Mouse (Mus musculus): ENCODE results near the gene Sox13. TPM values are rescaled to one million over a fixed set of nuclear protein-coding genes. Genes with fewer than 3 reads are reported as not detected.

Gene Sox13
- polyA plus RNA-seq, 1 experiment from 2014 or later = 13.7 TPM

- Histone ChIP-seq H3K9ac (ENCODE audit: low read depth, low read length) (peak overlapping the region; percentile 95), H3K4me2 (ENCODE audit: low read length) (peak overlapping the region; percentile 95), H3K4me3 (replicated peaks; ENCODE audit: low read depth, low read length) (peak overlapping the region; percentile 80), H3K27me3 (ENCODE audit: insufficient read depth, low read length) (no peaks in the 10 kb centered on the region), H3K9me3 (replicated peaks; ENCODE audit: low read length) (no peaks in the 10 kb centered on the region), H3K4me1 (replicated peaks; ENCODE audit: insufficient read depth, low read length) (peaks cover 37% of the 10 kb centered on the region), H3K27ac (peak overlapping the region; percentile 97), H3K36me3 (ENCODE audit: insufficient read depth, low read length) (no peaks in the 10 kb centered on the region)
- no peak for ATAC-seq (replicated peaks; ENCODE audit: low FRiP score, low read depth)
- peak; percentile 52; the same call in 1 of the 2 replicates for TF ChIP-seq CTCF (IDR thresholded peaks at IDR 0.05; ENCODE audit: low read depth)
- 29% methylated on average over 16 of the region's 16 CpGs for WGBS
- peak; percentile 67 for DNase-seq (ENCODE audit: low spot score)
These were observed 2.1 kb downstream of the Sox13 start for GRCm38 (mm10) chr1:133421975-133422570.

GRCm38 (mm10) chr1:133421061-133421460 lies 3.1 kb downstream of the Sox13 start:
- no peak overlapping the region for H3K4me3 ChIP-seq (replicated peaks; ENCODE audit: low read depth, low read length)
- peak overlapping the region; percentile 95 for H3K4me2 ChIP-seq (ENCODE audit: low read length)
- DNase-seq (ENCODE audit: low spot score) (no peak), ATAC-seq (replicated peaks; ENCODE audit: low FRiP score, low read depth) (no peak)
- H3K27ac ChIP-seq = peak overlapping the region; percentile 47; the same call in 1 of the 2 replicates
- no peak overlapping the region for H3K9ac ChIP-seq (ENCODE audit: low read depth, low read length)
- TF ChIP-seq CTCF (IDR thresholded peaks at IDR 0.05; ENCODE audit: low read depth) = no peak
- no peaks in the 10 kb centered on the region for H3K36me3 ChIP-seq (ENCODE audit: insufficient read depth, low read length)
- H3K27me3 ChIP-seq (ENCODE audit: insufficient read depth, low read length) = no peaks in the 10 kb centered on the region
- H3K9me3 ChIP-seq (replicated peaks; ENCODE audit: low read length) = no peaks in the 10 kb centered on the region
- H3K4me1 ChIP-seq (replicated peaks; ENCODE audit: insufficient read depth, low read length) = peaks cover 39% of the 10 kb centered on the region
- WGBS = 50% methylated on average over 2 of the region's 2 CpGs

- no peak overlapping the region for H3K4me3 ChIP-seq (replicated peaks; ENCODE audit: low read depth, low read length)
- peak overlapping the region; percentile 95 for H3K4me2 ChIP-seq (ENCODE audit: low read length)
- ATAC-seq (replicated peaks; ENCODE audit: low FRiP score, low read depth) = no peak
- no peaks in the 10 kb centered on the region for H3K9me3 ChIP-seq (replicated peaks; ENCODE audit: low read length)
- no peak for TF ChIP-seq CTCF (IDR thresholded peaks at IDR 0.05; ENCODE audit: low read depth)
- H3K27ac ChIP-seq = peak overlapping the region; percentile 47
- no peaks in the 10 kb centered on the region for H3K36me3 ChIP-seq (ENCODE audit: insufficient read depth, low read length)
- peaks cover 39% of the 10 kb centered on the region for H3K4me1 ChIP-seq (replicated peaks; ENCODE audit: insufficient read depth, low read length)
- no peaks in the 10 kb centered on the region for H3K27me3 ChIP-seq (ENCODE audit: insufficient read depth, low read length)
- peak; percentile 54 for DNase-seq (ENCODE audit: low spot score)
- WGBS = 30% methylated on average over 3 of the region's 3 CpGs
- no peak overlapping the region for H3K9ac ChIP-seq (ENCODE audit: low read depth, low read length)
These were observed 3.7 kb downstream of the Sox13 start for GRCm38 (mm10) chr1:133420491-133420890.

GRCm38 (mm10) chr1:133419178-133419834 lies 4.9 kb downstream of the Sox13 start:
- Histone ChIP-seq H3K36me3 (ENCODE audit: insufficient read depth, low read length) (no peaks in the 10 kb centered on the region), H3K27ac (peak overlapping the region; percentile 86), H3K9ac (ENCODE audit: low read depth, low read length) (peak overlapping the region; percentile 46; the same call in 1 of the 2 replicates), H3K27me3 (ENCODE audit: insufficient read depth, low read length) (no peaks in the 10 kb centered on the region), H3K4me3 (replicated peaks; ENCODE audit: low read depth, low read length) (no peak overlapping the region), H3K4me2 (ENCODE audit: low read length) (0 out of 2 replicates have a peak overlapping the region, but pooled peaks have one; percentile 56), H3K4me1 (replicated peaks; ENCODE audit: insufficient read depth, low read length) (peaks cover 44% of the 10 kb centered on the region), H3K9me3 (replicated peaks; ENCODE audit: low read length) (no peaks in the 10 kb centered on the region)
- DNase-seq (ENCODE audit: low spot score) (no peak), ATAC-seq (replicated peaks; ENCODE audit: low FRiP score, low read depth) (no peak)
- WGBS = 87% methylated on average over 3 of the region's 3 CpGs
- TF ChIP-seq CTCF (IDR thresholded peaks at IDR 0.05; ENCODE audit: low read depth) = no peak

DNA sequence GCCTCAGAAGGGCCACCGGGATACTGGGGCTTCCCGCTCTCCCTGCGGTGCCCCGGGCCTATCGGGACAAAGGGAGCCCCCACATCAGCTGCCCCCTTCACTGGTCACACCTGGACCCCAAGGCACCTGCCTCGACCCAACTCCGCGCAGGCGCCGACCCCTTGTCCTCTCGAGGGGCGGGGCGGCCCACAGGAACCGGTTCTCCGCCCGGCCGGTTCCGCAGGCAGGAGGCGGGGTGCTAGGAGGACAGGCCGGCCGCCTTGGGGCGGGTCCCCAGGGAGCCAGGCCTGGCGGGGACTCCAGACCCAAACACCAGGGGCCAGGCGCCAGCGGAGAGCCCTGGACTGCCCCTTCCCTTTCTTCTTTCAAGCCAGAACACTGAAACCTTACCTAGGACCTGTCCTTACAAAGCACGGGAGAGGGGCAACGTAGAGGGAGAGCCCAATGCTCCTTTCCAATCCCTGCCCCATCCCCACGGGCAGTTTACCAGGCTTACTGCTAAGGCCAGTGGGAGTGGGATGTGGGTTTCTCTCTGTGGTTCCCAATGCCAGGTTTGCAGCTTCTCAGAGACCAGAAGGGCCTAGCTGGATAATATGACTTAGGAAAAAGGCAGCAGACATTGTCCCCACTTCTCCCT lies 5.9 kb downstream of the Sox13 start:
- Histone ChIP-seq H3K27ac (peak overlapping the region; percentile 86), H3K36me3 (ENCODE audit: insufficient read depth, low read length) (no peaks in the 10 kb centered on the region), H3K4me2 (ENCODE audit: low read length) (peak overlapping the region; percentile 56), H3K9ac (ENCODE audit: low read depth, low read length) (peak overlapping the region; percentile 46), H3K4me1 (replicated peaks; ENCODE audit: insufficient read depth, low read length) (peaks cover 54% of the 10 kb centered on the region), H3K4me3 (replicated peaks; ENCODE audit: low read depth, low read length) (peak overlapping the region; percentile 22), H3K9me3 (replicated peaks; ENCODE audit: low read length) (no peaks in the 10 kb centered on the region), H3K27me3 (ENCODE audit: insufficient read depth, low read length) (no peaks in the 10 kb centered on the region)
- peak; percentile 84 for ATAC-seq (replicated peaks; ENCODE audit: low FRiP score, low read depth)
- TF ChIP-seq CTCF (IDR thresholded peaks at IDR 0.05; ENCODE audit: low read depth) = peak; percentile 48
- WGBS = 3% methylated on average over 28 of the region's 28 CpGs
- DNase-seq (ENCODE audit: low spot score) = peak; percentile 88

DNA sequence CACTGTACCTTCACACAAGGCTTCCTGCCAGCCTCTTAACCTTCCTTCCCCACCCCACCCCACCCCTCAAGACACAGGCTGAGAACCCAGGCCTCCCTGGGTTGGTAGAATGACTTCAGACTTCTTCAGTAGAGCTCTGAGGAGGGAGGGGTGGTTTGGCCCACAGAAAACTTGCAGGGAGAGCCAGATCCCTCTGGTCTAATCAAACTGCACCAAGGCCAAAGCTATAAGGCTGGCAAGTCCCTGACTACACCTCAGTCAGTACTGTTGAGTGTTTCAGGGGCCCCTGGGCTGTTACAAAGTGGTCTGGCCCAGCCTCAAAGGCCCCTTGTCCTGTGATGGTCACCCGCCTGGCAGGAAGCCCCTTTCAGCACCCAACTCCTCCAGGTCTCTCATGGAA lies 6.6 kb downstream of the Sox13 start:
- 54% methylated on average over 1 of the region's 1 CpGs for WGBS
- Histone ChIP-seq H3K9ac (ENCODE audit: low read depth, low read length) (peak overlapping the region; percentile 46), H3K36me3 (ENCODE audit: insufficient read depth, low read length) (no peaks in the 10 kb centered on the region), H3K4me1 (replicated peaks; ENCODE audit: insufficient read depth, low read length) (peaks cover 62% of the 10 kb centered on the region), H3K4me3 (replicated peaks; ENCODE audit: low read depth, low read length) (peak overlapping the region; percentile 22), H3K27me3 (ENCODE audit: insufficient read depth, low read length) (no peaks in the 10 kb centered on the region), H3K4me2 (ENCODE audit: low read length) (peak overlapping the region; percentile 56), H3K27ac (peak overlapping the region; percentile 86), H3K9me3 (replicated peaks; ENCODE audit: low read length) (no peaks in the 10 kb centered on the region)
- ATAC-seq (replicated peaks; ENCODE audit: low FRiP score, low read depth) (no peak), DNase-seq (ENCODE audit: low spot score) (no peak)
- TF ChIP-seq CTCF (IDR thresholded peaks at IDR 0.05; ENCODE audit: low read depth) = no peak

Data from kidney, postnatal 0 days (tissue).